Mouse (Mus musculus): ENCODE measurements around the gene Sec61a1.

Sec61a1 gene

DNA sequence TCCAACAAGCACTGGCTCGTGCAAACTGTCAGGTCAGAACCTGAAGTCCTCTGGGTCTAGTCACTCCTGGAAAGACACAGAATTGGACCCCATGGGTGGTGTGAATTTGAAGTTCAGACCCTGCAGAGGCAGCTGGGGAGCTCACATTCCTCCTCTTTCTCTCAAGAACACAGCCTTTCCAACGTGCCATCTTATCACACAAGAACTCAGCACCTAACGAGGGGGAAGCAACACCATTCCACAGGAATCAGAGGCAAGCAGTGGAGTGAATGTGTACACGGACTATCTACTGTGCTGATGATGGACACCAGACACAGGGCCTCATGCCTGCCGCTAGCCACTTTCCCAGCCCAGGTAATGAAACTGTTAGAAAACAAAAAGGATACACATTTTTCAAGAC is 2.0 kb downstream of the Sec61a1 start:
- no peak for DNase-seq (ENCODE audit: low spot score in 2 of 2)

DNA sequence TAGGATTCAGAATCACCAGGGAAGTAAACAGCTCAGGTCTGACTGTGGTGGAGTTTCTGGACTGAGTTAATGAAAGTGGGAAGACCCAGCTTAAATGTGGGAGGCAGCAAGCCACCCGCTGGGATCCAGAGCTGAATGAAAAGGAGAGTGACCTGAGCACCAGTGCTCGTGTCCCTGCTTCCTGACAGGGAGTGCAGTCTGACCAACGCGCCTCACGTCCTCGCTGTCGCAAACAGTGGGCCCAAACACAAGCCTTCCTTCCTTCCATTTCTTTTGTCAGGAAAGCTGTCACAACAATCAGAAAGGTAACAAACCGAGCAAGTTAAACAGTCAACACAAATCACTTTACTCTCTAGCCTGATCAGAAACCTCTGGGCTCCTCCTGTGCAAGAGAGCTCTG is 2.7 kb downstream of the Sec61a1 start:
- no peak for DNase-seq (ENCODE audit: low spot score in 2 of 2)

- no peak for DNase-seq (ENCODE audit: low spot score in 2 of 2)
These were observed 4.2 kb downstream of the Sec61a1 start for GRCm38 (mm10) chr6:88514546-88514945.

- no peak for DNase-seq (ENCODE audit: low spot score in 2 of 2)
These were observed 4.7 kb downstream of the Sec61a1 start for GRCm38 (mm10) chr6:88513984-88514383.

- no peak for DNase-seq (ENCODE audit: low spot score in 2 of 2)
These were observed 15.7 kb downstream of the Sec61a1 start for GRCm38 (mm10) chr6:88503044-88503443.

DNA sequence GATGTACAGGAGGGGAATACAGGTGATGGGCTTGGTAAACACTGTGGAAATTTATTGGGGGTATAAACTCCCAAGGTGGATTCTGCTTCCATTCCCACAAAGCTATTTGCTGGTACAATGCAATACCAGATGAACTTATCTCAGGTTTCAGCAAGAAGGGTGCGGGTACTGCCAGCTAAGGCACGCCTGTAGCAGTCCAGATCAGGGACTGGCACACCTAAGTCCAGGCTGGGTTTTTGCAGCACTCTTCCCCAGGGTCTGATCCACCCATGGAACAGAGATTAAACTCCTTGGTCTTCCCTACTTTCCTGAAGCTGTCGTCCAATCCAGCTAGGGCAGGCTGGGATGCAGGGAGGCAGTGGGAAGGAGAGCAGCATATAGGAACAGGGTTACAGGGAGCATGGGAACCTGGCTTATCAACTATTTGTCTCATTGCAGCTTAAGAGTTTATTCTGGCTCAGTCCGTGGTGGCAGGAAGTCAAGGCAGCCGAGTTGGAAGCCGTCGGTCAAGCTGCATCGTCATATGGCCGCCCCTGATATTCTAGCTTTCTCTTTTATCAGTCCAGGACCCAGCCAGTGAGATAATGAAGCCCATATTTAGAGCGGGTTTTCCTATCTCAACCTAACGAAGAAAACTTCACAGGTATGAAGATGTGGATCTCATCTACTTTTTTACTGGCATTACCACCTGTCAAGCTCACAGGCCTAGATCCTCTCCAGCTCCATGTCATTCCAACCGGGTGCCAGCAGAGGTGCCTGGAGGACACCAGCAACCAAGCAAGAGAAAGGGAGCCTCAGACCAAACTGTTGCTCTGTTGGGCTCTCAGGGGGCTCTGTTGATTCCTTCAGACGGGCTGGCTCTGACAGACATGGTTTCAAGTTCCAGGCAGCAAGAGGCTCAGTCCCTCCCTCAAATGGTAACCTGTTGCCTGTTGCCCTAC is 16.4 kb downstream of the Sec61a1 start:
- no peak for DNase-seq (ENCODE audit: low spot score in 2 of 2)

DNA sequence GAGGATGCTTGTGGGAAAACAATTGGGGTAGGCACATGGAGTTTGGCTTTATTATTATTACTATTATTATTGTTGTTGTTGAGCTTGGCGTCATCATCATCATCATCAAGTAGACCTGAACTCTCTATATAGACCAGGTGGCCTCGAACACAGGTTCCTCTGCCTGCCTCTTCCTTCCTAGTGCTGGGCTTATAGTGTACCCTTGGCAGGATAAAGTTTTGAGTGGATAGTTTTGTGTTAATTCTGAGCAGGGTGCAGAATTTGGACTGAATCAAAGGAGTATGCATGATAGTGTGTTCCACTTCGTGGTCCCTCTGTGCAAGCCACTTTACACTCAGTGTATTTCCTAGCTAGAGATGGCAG is 18.3 kb downstream of the Sec61a1 start:
- DNase-seq (ENCODE audit: low spot score in 2 of 2): no peak

DNA sequence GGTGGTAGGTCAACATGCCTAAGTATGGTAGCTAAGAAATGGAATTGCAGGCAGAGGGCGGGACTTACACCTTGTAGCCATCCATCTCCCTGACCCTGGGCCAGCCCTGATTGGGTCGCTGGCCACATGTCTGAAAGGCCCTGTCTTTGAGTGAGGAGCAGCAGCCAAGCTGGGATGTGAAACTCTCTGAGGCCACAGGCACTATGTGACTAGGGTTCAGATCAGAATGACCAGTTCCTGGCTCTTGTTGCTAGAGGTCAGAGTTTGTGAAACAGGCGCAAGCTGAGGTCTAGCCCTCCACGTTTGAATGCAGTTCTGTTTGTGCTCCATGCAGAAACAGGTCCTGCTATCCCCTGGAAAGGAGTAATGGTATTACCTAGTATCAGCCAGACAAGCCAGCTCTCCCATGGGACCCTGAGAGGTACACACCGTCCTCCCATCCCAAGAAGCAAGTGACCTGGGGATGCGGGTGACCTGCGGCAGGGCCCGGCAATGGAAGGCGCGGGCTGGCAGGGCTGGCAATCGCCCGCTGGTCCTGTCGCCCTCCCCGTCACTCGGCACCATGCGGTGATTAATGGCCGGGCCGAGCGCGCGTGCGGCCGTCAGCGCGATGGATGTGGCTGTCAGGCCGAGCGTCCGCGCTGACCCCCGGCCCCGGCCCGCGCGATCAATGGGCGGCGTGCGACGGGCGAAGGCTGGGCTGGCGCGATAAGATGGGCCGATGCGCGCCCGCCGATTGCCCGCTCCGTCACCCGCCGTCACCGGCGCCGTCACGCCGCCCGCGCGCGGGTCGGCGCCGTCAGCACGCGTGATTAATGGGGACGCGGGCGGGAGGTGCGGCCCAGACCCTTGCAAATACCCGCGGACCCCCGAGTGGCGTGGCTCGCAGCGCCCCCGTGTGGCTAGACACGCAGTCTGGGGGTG is 19.0 kb downstream of the Sec61a1 start:
- peak; percentile 76 to 86 for DNase-seq (ENCODE audit: low spot score in 2 of 2)

DNA sequence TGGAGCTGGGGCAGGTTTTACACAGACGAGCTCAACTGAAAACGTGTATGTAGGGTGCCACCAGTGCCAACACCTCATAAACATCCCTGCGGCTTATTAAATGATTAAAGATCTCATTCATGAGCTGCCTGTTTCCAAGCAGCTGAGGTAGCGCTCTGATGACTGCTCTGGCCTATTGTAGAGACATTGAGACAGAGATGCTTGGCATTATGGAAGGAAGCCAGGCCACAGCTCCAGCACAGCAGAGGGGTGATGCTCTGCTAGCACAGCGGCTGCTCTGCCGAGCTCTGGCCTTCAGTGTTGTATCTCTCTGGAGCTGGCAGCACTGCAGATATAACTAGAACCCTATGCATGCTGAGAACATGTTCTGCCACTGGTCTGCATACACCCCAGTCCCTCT is 25.0 kb downstream of the Sec61a1 start:
- no peak for DNase-seq (ENCODE audit: low spot score in 2 of 2)

DNA sequence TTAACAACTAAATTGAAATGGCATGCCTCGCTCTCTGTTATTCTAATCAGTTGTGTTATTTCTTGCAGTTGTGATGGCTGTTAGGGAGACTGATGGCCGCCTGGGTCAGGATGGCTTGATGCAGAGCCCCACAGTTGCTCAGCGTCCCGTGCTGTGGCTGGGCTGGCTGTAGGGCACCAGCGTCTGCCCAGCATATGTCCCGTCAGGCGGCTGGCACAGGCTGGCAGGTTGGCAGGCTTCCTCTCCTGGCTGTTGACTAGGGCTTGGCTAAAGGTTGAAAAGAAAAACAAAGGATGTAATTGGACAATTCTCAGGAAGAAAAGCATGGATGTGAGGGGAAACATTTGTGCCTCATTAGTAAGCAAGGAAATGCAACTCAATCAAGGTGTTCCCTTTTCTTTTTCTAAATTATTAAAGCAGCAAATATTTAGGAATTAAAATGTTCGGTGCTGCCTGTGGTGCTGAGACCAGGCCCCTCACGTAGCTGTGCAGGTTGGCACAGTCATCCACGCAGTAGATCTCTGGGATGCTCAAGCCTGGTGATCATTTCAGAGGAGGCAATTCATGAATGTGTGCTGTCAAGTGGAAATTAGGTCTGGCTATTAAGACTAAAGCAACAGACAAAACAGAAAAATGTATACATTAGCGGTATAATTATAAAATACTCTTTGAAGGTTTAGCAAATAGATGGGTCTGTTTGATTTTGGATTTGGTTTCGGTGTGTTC is 27.9 kb downstream of the Sec61a1 start:
- peak; percentile 58 to 89 for DNase-seq (ENCODE audit: low spot score in 2 of 2)

DNA sequence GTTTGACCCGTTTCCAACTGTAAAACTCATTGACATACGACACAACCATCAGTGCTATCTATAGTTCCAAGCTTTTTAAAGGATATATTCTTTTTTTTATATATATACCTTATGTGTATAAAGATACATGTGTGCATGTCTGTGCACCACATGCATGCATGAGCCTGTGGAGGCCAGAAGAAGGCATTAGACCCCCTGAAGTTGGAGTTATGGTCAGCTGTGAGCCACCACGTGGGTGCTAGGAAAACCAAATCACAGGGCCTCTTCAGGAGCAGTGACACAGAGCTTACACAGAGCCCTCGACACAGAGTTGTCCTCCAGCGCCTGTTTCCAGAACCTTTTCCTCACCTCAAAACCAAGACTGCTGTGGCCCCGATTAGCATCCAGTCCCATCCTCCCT is 28.9 kb downstream of the Sec61a1 start:
- DNase-seq (ENCODE audit: low spot score in 2 of 2): no peak

GRCm38 (mm10) chr6:88489026-88489425 is 29.7 kb downstream of the Sec61a1 start:
- DNase-seq (ENCODE audit: low spot score in 2 of 2): no peak

GRCm38 (mm10) chr6:88486893-88487292 is 31.8 kb downstream of the Sec61a1 start:
- DNase-seq (ENCODE audit: low spot score in 2 of 2): peak; percentile 71 to 83

DNA sequence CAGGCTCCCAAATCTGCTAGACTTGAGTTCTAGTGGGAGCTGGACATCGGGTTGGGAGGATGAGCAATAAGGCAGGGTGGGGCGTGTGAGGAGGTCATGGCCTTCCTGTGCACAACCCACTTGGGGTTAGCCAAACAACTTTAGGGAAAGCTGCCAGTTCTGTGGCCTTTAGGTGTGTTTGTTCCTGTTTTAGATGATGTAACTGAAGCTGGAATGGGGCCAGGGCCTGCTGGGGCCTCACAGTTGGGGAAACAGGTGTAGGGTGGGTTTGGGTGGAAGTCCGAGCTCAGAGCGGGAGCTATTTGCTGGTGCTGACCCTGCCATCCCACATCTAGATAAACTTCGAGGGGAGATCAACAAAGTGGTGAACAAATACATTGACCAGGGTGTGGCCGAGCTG is 33.3 kb downstream of the Sec61a1 start:
- DNase-seq (ENCODE audit: low spot score in 2 of 2): no peak

GRCm38 (mm10) chr6:88483913-88484312 is 34.8 kb downstream of the Sec61a1 start:
- DNase-seq (ENCODE audit: low spot score in 2 of 2): no peak

DNA sequence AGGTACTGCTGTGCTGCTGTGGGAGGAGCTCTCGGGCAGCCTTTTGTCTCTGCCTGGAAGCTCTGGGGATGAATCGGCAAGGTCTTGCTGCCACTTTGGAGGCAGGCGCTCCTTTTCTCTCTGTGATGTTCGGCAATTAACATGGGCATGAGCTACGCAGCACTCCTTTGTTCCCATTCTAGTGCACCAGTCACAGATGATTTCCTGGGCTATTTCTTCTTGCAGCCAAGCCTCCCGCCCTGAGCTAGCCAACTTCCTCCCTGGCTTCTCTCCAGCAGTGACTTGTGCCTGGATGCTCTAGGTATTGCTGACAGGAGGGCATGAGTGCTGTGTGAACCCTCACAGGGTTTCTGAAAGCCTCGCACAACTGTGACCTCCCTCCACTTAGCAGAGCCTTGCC is 35.6 kb downstream of the Sec61a1 start:
- no peak for DNase-seq (ENCODE audit: low spot score in 2 of 2)

- no peak for DNase-seq (ENCODE audit: low spot score in 2 of 2)
These were observed 38.3 kb downstream of the Sec61a1 start for GRCm38 (mm10) chr6:88480421-88480820.

DNA sequence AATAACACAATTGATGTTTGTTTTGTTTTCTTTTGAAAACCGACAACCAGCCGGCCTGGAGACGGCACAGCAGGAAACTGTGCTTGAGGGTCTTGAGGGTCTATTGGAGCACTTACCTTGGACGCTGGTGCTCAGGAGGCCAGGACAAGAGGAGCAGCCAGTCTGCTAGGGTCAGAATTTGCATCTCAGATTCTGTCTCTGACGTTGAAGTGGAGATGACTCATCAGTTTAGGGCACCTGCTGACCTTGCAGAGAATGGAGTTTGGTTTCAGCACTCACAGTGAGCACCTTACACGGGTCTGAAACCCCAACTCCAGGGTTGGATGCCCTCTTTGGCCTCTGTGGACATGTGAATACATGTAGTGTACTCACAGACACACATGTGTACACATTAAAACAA is 48.8 kb downstream of the Sec61a1 start:
- DNase-seq (ENCODE audit: low spot score in 2 of 2): no peak

- peak; percentile 75 to 89 for DNase-seq (ENCODE audit: low spot score in 2 of 2)
These were observed 53.4 kb downstream of the Sec61a1 start, which contains the start of gene Ruvbl1 for GRCm38 (mm10) chr6:88465181-88465920. Ruvbl1 (plus strand) TSS chr6:88465409.

DNA sequence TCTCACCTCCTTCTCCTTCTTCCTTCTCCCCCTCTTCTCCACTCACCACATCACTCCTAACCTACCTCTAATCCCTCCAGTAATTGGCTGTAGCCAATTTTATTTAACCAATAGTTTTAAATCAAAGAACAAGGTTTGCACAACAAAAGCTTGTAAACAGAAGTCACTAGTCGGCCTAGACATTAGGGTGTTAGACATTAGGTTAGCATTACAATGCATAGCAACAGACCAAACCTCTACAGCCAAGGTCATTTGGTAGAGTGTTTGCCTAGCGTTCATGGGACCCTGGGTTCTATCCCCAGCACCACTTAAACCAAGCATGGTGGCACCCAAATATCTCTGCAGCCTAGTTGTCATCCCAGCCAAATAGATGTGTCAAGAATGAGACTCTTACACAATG is 64.2 kb downstream of the Sec61a1 start:
- DNase-seq (ENCODE audit: low spot score in 2 of 2): no peak

All from cerebellum, postnatal 4 days (tissue).